Mouse (Mus musculus) thymus, adult 2 months (tissue): ENCODE results near the gene 1700010B08Rik. TPM values are rescaled to one million over a fixed set of nuclear protein-coding genes. Genes with fewer than 3 reads are reported as not detected.

Experiments used
- DNase-seq: peaks from one replicate; pipeline ENCODE4 v3.0.0; 2021
- H3K27ac ChIP-seq: fragments of 200-500 bp; 2 replicates; pipeline ENCODE4 v1.5.1; 2012; ENCODE audit warnings: low read length, control low read depth; ENCODE audit not compliant: control insufficient read depth, insufficient read depth
- H3K27me3 ChIP-seq: fragments of 200-500 bp; 2 replicates; pipeline ENCODE4 v1.6.1; 2012; ENCODE audit warnings: mild to moderate bottlenecking, low read length, moderate library complexity, mixed read lengths; ENCODE audit not compliant: control insufficient read depth, insufficient read depth
- H3K36me3 ChIP-seq: fragments of 200-500 bp; 2 replicates; pipeline ENCODE4 v1.6.1; 2012; ENCODE audit warnings: mild to moderate bottlenecking, low read length, moderate library complexity; ENCODE audit not compliant: control insufficient read depth, insufficient read depth
- H3K4me1 ChIP-seq: fragments of 200-500 bp; replicated peaks from 2 replicates; pipeline ENCODE4 v1.6.1; 2012; ENCODE audit warnings: low read length; ENCODE audit not compliant: control insufficient read depth, insufficient read depth
- H3K4me3 ChIP-seq: fragments of 200-500 bp; 2 replicates; pipeline ENCODE4 v1.5.1; 2012; ENCODE audit warnings: mild to moderate bottlenecking, low read length, control low read depth, moderate library complexity; ENCODE audit not compliant: control insufficient read depth, insufficient read depth
- CTCF ChIP-seq: fragments of 200-500 bp; IDR thresholded peaks from 2 replicates; pipeline ENCODE4 v1.5.1; 2012; ENCODE audit warnings: mild to moderate bottlenecking, control low read depth, low read length, moderate library complexity, borderline replicate concordance; ENCODE audit not compliant: control insufficient read depth, poor library complexity, insufficient read depth; ENCODE audit errors: extremely low read depth
- POLR2A ChIP-seq: fragments of 200-500 bp; IDR thresholded peaks from 2 replicates; pipeline ENCODE4 v1.6.1; 2012; ENCODE audit warnings: mild to moderate bottlenecking, low read length, control low read depth, moderate library complexity; ENCODE audit not compliant: control insufficient read depth, poor library complexity, insufficient read depth; ENCODE audit errors: extremely low read depth
- WGBS: fragments of 180-500 bp; shearing (Covaris S2); methylation state at CpG from one replicate; pipeline ENCODE4 v1.1.7; 2018; 5-methylcytosine and 5-hydroxymethylcytosine counted together
- polyA plus RNA-seq: library from polyadenylated mRNA; depleted of rRNA; stranded (reverse); fragments of >200 nt; gene quantifications from 2 replicates; pipeline ENCODE4 v1.2.3, GENCODE M21; 2012

The 1700010B08Rik gene
- polyA plus RNA-seq, 1 experiment, result not detected

DNA sequence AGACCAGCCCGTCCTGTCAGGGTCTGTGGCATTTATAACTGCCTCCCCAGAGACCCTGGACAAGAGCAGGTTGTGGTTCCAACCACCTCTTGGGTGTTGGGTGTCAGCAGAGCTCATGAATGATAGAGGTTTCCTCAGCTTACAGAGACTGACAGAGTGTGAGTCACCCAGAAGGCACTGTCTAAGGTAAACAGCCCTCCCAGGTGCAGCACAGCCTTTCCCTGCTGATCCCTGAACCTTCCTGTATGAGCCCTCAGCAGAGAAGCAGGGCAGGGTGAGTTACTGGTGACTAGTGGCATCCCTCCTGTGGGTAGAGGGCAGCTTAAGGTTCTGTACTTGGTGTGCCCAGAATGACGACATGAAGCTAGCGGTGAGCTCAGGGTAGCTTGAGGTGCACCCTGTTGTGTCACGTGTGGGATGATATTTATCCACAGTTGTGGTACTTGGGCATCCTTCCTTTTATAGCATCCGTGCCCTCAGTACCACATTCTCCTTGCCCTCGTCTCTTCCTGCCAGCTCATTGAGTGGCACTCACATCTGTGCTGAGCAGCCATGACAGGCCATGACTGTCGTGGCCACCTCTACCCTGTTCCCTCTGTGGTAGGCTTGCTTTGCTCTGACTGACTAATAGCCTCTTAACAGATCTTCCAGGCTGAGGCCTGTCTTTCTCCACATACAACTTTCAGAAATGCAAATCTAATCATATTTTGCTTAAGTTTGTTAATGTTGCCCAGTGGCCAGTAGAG, 25.0 kb downstream of the 1700010B08Rik start:
- Histone ChIP-seq H3K4me3 (no peak overlapping the region), H3K27ac (no peak overlapping the region)

GRCm38 (mm10) chr2:173748961-173749659, 29.9 kb downstream of the 1700010B08Rik start:
- TF ChIP-seq POLR2A, result no peak
- TF ChIP-seq CTCF, result no peak
- WGBS, result 73% methylated on average over 2 of the region's 2 CpGs
- Histone ChIP-seq H3K4me1 (peaks cover 3% of the 10 kb centered on the region; the same call in 1 of the 2 replicates), H3K36me3 (no peaks in the 10 kb centered on the region), H3K4me3 (no peak overlapping the region), H3K27me3 (no peaks in the 10 kb centered on the region), H3K27ac (no peak overlapping the region)
- DNase-seq, result no peak

More for the DNA sequence above, 25.0 kb downstream of the 1700010B08Rik start:
- peaks cover 6% of the 10 kb centered on the region; the same call in 1 of the 2 replicates for H3K4me1 ChIP-seq
- no peak for DNase-seq
- 64% methylated on average over 7 of the region's 7 CpGs for WGBS
- H3K36me3 ChIP-seq, result no peaks in the 10 kb centered on the region
- H3K27me3 ChIP-seq, result no peaks in the 10 kb centered on the region
- TF ChIP-seq CTCF (no peak), POLR2A (no peak)

GRCm38 (mm10) chr2:173755433-173756144, 36.4 kb downstream of the 1700010B08Rik start:
- Histone ChIP-seq H3K27ac (no peak overlapping the region), H3K36me3 (no peaks in the 10 kb centered on the region), H3K27me3 (no peaks in the 10 kb centered on the region), H3K4me1 (no peaks in the 10 kb centered on the region), H3K4me3 (no peak overlapping the region)
- no peak for TF ChIP-seq POLR2A
- no peak for TF ChIP-seq CTCF
- no peak for DNase-seq
- WGBS, result 92% methylated on average over 8 of the region's 8 CpGs

DNA sequence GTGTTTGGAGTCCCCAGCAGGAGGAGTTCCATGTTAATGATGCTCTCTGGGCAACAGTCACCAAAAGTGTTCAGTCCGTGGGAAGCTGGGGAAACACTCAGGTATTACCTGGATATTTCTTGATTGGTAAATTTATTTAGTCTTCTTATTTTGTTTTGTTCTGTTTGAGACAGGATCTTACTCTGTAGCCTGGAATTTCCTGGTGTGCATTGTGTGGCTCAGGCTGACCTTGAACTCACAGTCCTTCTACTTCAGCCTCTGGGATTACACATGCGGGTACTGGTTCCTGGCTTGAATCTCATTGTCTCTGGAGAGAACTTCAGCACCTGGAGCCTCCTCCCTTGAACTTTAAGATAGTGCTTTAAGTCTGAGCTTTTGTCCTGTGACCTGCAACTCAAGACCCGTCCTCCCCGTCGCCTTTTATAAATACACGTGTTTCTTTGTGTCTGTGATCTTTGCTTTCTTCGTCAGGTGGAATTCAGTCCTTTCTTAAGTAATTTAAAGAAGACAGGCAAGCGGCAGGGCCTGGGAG, 38.5 kb downstream of the 1700010B08Rik start:
- Histone ChIP-seq H3K4me1 (no peaks in the 10 kb centered on the region), H3K27ac (no peak overlapping the region), H3K27me3 (no peaks in the 10 kb centered on the region), H3K4me3 (no peak overlapping the region), H3K36me3 (no peaks in the 10 kb centered on the region)
- TF ChIP-seq POLR2A, result no peak
- no peak for TF ChIP-seq CTCF
- 95% methylated on average over 8 of the region's 8 CpGs for WGBS
- no peak for DNase-seq

DNA sequence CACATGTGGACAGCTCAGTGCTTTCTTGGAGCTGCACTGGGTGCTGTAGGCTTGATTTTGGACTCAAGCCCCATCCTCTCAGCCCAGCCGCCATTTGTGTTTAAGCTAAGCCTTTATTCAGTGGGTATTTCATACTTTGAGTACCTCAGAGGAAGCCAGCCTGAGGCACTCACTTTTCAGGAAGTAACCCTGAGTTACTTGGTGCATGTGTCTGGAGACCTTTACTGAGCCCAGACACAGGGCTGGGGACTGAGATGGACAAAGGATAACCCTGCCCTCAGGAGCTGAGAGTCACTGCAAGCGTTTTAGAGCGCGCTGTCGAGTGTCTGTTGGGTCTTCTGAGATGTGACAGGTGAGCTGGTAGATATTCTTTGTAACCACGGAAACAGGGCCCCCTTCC, 41.4 kb downstream of the 1700010B08Rik start:
- no peak for TF ChIP-seq CTCF
- Histone ChIP-seq H3K4me1 (no peaks in the 10 kb centered on the region), H3K4me3 (no peak overlapping the region), H3K27ac (no peak overlapping the region), H3K27me3 (no peaks in the 10 kb centered on the region), H3K36me3 (no peaks in the 10 kb centered on the region; the same call in 1 of the 2 replicates)
- no peak for DNase-seq
- 94% methylated on average over 6 of the region's 6 CpGs for WGBS

DNA sequence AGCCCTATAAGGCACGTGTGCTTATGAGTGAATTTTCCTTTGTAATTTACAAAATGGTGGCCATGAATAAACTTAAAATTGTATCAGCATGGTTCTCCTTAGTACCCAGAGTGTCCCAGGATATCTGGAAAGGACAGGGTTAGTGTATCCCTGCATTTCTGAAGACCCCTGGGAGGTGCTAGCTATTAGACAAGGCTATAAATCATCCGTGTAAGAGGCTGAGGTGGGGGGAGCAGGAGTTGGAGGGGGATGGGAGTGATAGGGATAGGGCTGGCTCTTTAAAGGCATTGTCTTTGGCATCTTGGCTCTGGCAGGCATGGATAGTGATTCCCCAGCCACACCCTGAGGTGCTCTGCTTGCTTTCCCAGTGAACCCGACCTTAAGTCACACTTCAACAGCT, 45.4 kb downstream of the 1700010B08Rik start:
- Histone ChIP-seq H3K27ac (no peak overlapping the region), H3K4me3 (no peak overlapping the region), H3K36me3 (no peaks in the 10 kb centered on the region; the same call in 1 of the 2 replicates), H3K4me1 (peaks cover 4% of the 10 kb centered on the region), H3K27me3 (no peaks in the 10 kb centered on the region)
- no peak for TF ChIP-seq CTCF
- no peak for TF ChIP-seq POLR2A
- no peak for DNase-seq
- 91% methylated on average over 3 of the region's 3 CpGs for WGBS

DNA sequence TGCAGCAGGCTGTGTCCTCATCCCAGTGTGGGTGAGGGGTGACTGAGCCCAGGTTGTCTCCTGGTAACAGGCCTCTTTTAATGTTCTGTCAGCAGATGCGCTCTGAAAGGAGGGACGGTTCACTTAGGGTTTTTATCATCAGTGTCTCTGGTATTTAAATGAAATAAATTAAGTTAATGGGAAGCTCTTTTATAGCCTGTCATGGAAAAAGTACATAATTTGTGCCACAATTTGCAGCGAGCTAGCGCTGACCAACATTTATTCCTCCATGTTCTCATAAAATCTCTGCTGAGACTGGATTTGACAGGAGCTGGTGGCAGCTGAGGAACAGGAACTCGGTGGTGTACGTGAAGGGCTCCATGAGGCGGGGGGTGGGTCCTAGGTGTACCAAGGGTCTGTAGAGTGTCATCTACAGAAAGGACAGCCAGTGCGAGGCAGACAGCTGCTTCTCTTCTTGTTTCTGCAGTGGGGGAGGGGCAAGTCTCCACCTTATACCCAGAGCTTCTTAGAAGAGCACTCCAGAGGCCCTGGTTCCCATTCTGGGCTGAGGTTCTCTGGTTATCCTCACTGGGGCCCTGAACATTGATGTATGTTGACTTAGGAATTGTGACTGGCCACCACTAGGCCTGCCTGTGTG, 48.9 kb downstream of the 1700010B08Rik start:
- WGBS, result 94% methylated on average over 8 of the region's 8 CpGs
- TF ChIP-seq CTCF, result no peak
- TF ChIP-seq POLR2A, result no peak
- H3K27ac ChIP-seq, result no peak overlapping the region
- H3K27me3 ChIP-seq, result no peaks in the 10 kb centered on the region
- peaks cover 5% of the 10 kb centered on the region for H3K4me1 ChIP-seq
- no peaks in the 10 kb centered on the region; the same call in 1 of the 2 replicates for H3K36me3 ChIP-seq
- no peak overlapping the region for H3K4me3 ChIP-seq
- DNase-seq, result no peak
